Mouse (Mus musculus) MEL (cell line): ENCODE results near the gene Gk5. TPM values are rescaled to one million over a fixed set of nuclear protein-coding genes. Genes with fewer than 3 reads are reported as not detected.

Experiments
- DNase-seq: peaks from one replicate; pipeline ENCODE4 v3.0.0; 2011; ENCODE audit warnings: low read depth, low spot score
- H3K27ac ChIP-seq: 2 replicates; pipeline ENCODE4 v1.5.1; 2012; ENCODE audit warnings: low read depth, mild to moderate bottlenecking, control low read depth, low read length, moderate library complexity; ENCODE audit not compliant: control insufficient read depth
- H3K27me3 ChIP-seq, 2 experiments: fragments of 150-350 bp in 1 of 2; sonication (generic) in 1 of 2; 2 replicates each; pipeline ENCODE4 v1.6.1; 2012; ENCODE audit warnings: low read length in 2 of 2, mild to moderate bottlenecking in 2 of 2, improper control_type of control experiment in 1 of 2, moderate library complexity in 1 of 2; ENCODE audit not compliant: insufficient read depth in 2 of 2, control insufficient read depth in 1 of 2
- H3K36me3 ChIP-seq, 2 experiments: 2 replicates each; pipeline ENCODE4 v1.6.1; 2012 to 2014; ENCODE audit warnings: low read length in 2 of 2, improper control_type of control experiment in 1 of 2, inconsistent platforms in 1 of 2, mild to moderate bottlenecking in 1 of 2; ENCODE audit not compliant: insufficient read depth in 2 of 2, control insufficient read depth in 1 of 2
- H3K4me1 ChIP-seq, 2 experiments: fragments of 150-350 bp in 1 of 2; sonication (generic) in 1 of 2; 2 replicates each; pipeline ENCODE4 v1.6.1; 2012; ENCODE audit warnings: low read length in 2 of 2, improper control_type of control experiment in 1 of 2, mild to moderate bottlenecking in 1 of 2; ENCODE audit not compliant: insufficient read depth in 2 of 2, control insufficient read depth in 1 of 2
- H3K4me3 ChIP-seq, 2 experiments: fragments of 150-350 bp in 1 of 2; sonication (generic) in 1 of 2; 2 replicates each; pipeline ENCODE4 v1.5.1; 2012; ENCODE audit warnings: low read depth in 2 of 2, low read length in 2 of 2, mild to moderate bottlenecking in 2 of 2, moderate library complexity in 2 of 2, control low read depth in 1 of 2, improper control_type of control experiment in 1 of 2; ENCODE audit not compliant: control insufficient read depth in 1 of 2, insufficient read depth in 1 of 2
- H3K79me2 ChIP-seq: 2 replicates; pipeline ENCODE4 v1.6.1; 2012; ENCODE audit warnings: mild to moderate bottlenecking, low read length, moderate library complexity; ENCODE audit not compliant: control insufficient read depth, poor library complexity, insufficient read depth
- H3K9ac ChIP-seq: 2 replicates; pipeline ENCODE4 v1.6.1; 2012; ENCODE audit warnings: low read depth, mild to moderate bottlenecking, control low read depth, low read length, moderate library complexity; ENCODE audit not compliant: control insufficient read depth, poor library complexity, severe bottlenecking
- H3K9me3 ChIP-seq: fragments of 150-350 bp; sonication (generic); replicated peaks from 2 replicates; pipeline ENCODE4 v1.6.1; 2012; ENCODE audit warnings: mild to moderate bottlenecking, low read length, improper control_type of control experiment, moderate library complexity; ENCODE audit not compliant: insufficient read depth
- BHLHE40 ChIP-seq: IDR thresholded peaks from 2 replicates; pipeline ENCODE4 v1.6.1; 2012; ENCODE audit warnings: low read depth, mild to moderate bottlenecking, inconsistent platforms, low read length, improper control_type of control experiment, borderline replicate concordance
- CHD1 ChIP-seq: IDR thresholded peaks from 2 replicates; pipeline ENCODE4 v1.6.1; 2012; ENCODE audit warnings: low read depth, mild to moderate bottlenecking, inconsistent platforms, low read length, improper control_type of control experiment
- CHD2 ChIP-seq: IDR thresholded peaks from 2 replicates; pipeline ENCODE4 v1.6.1; 2011; ENCODE audit warnings: low read length, improper control_type of control experiment
- E2F4 ChIP-seq: IDR thresholded peaks from 2 replicates; pipeline ENCODE4 v1.6.1; 2011; ENCODE audit warnings: low read depth, low read length, improper control_type of control experiment, borderline replicate concordance
- GATA1 ChIP-seq: IDR thresholded peaks from 2 replicates; pipeline ENCODE4 v1.6.1; 2011; ENCODE audit warnings: low read depth, low read length, improper control_type of control experiment
- HCFC1 ChIP-seq: IDR thresholded peaks from 2 replicates; pipeline ENCODE4 v1.6.1; 2012; ENCODE audit warnings: low read depth, mild to moderate bottlenecking, inconsistent platforms, low read length, improper control_type of control experiment, moderate library complexity
- JUND ChIP-seq: IDR thresholded peaks from 2 replicates; pipeline ENCODE4 v1.6.1; 2011; ENCODE audit warnings: low read depth, mild to moderate bottlenecking, improper control_type of control experiment, low read length
- MAFK ChIP-seq: IDR thresholded peaks from 2 replicates; pipeline ENCODE4 v1.6.1; 2011; ENCODE audit warnings: low read depth, mild to moderate bottlenecking, low read length, improper control_type of control experiment, borderline replicate concordance
- MAX ChIP-seq: IDR thresholded peaks from 2 replicates; pipeline ENCODE4 v1.6.1; 2011; ENCODE audit warnings: low read length, improper control_type of control experiment
- MAZ ChIP-seq: IDR thresholded peaks from 2 replicates; pipeline ENCODE4 v1.6.1; 2012; ENCODE audit warnings: low read depth, mild to moderate bottlenecking, inconsistent platforms, low read length, improper control_type of control experiment
- MXI1 ChIP-seq: IDR thresholded peaks from 2 replicates; pipeline ENCODE4 v1.6.1; 2011; ENCODE audit warnings: mild to moderate bottlenecking, low read depth, low read length, improper control_type of control experiment
- MYC ChIP-seq: IDR thresholded peaks from 2 replicates; pipeline ENCODE4 v1.6.1; 2011; ENCODE audit warnings: low read depth, mild to moderate bottlenecking, low read length, improper control_type of control experiment, moderate library complexity
- NELFE ChIP-seq: IDR thresholded peaks from 2 replicates; pipeline ENCODE4 v1.6.1; 2011; ENCODE audit warnings: low read depth, low read length, improper control_type of control experiment
- POLR2A ChIP-seq, 2 experiments: IDR thresholded peaks; 2 replicates each; pipeline ENCODE4 v1.6.1; 2011 to 2012; ENCODE audit warnings: low read length in 2 of 2, mild to moderate bottlenecking in 2 of 2, control low read depth in 1 of 2, improper control_type of control experiment in 1 of 2, low read depth in 1 of 2, moderate library complexity in 1 of 2; ENCODE audit not compliant: control insufficient read depth in 1 of 2, insufficient read depth in 1 of 2, poor library complexity in 1 of 2
- SMC3 ChIP-seq: IDR thresholded peaks from 2 replicates; pipeline ENCODE4 v1.6.1; 2011; ENCODE audit warnings: low read depth, low read length, improper control_type of control experiment
- USF2 ChIP-seq, 2 experiments: IDR thresholded peaks; 2 replicates each; pipeline ENCODE4 v1.6.1; 2011 to 2012; ENCODE audit warnings: improper control_type of control experiment in 2 of 2, low read length in 2 of 2, borderline replicate concordance in 1 of 2, inconsistent platforms in 1 of 2, low read depth in 1 of 2, mild to moderate bottlenecking in 1 of 2; ENCODE audit not compliant: insufficient read depth in 1 of 2
- ZNF384 ChIP-seq: IDR thresholded peaks from 2 replicates; pipeline ENCODE4 v1.6.1; 2012; ENCODE audit warnings: low read depth, mild to moderate bottlenecking, inconsistent platforms, low read length, improper control_type of control experiment
- polyA plus RNA-seq, 2 experiments: library from polyadenylated mRNA; stranded (reverse) in 1 of 2; unstranded in 1 of 2; fragments of >175 nt in 1 of 2; fragments of >200 nt in 1 of 2; gene quantifications; 2 replicates each; pipeline versions ENCODE4 v1.2.1 to v1.2.4; 2012; ENCODE audit warnings: low replicate concordance in 2 of 2, low read depth in 1 of 2; ENCODE audit not compliant: insufficient read length in 2 of 2, insufficient read depth in 1 of 2, missing spikeins in 1 of 2
- total RNA-seq: library from RNA; depleted of rRNA; stranded (reverse); fragments of 300-350 nt; gene quantifications from 2 replicates; pipeline ENCODE4 v1.2.3, GENCODE M21; 2012

Gene Gk5
- total and polyA plus RNA-seq, 3 experiments = 4.0 to 6.2 TPM; not detected in 1

DNA sequence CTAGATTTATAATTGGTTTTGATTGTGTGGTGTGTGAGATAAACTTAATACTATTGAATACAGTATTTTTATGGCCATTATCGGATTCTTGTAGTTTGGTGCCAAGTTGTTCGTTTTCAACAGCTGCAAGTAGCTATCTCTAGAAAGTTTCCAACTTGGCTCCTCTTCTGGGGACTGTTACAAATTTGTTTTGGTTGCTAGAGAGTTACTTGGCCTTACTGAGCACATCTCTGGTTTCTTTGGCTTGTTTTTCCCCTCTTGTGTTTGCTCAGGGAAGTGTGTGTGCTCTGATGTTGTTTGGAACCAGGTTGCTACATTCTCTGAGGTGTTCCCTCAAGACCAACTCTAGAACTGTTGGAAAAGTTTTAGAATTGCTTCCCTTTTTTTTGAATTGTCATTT lies 104.1 kb downstream of the Gk5 start:
- no peaks in the 10 kb centered on the region for H3K9me3 ChIP-seq
- no peak overlapping the region for H3K4me3 ChIP-seq
- no peak overlapping the region for H3K9ac ChIP-seq
- no peaks in the 10 kb centered on the region for H3K27me3 ChIP-seq
- no peaks in the 10 kb centered on the region for H3K79me2 ChIP-seq
- peaks cover 0 to 3% of the 10 kb centered on the region in 2 experiments; a peak in 2 of 4 replicates for H3K4me1 ChIP-seq
- no peaks in the 10 kb centered on the region for H3K36me3 ChIP-seq
- no peak overlapping the region for H3K27ac ChIP-seq
- DNase-seq = no peak
- TF ChIP-seq MXI1 = no peak
- TF ChIP-seq GATA1 = no peak
- TF ChIP-seq BHLHE40 = no peak
- no peak for TF ChIP-seq JUND
- TF ChIP-seq POLR2A (IDR thresholded peaks at IDR 0.05; ENCODE audit: control insufficient read depth in 1 of 2, insufficient read depth in 1 of 2, low read depth in 1 of 2, low read length in 2 of 2, poor library complexity in 1 of 2) = no peak
- no peak for TF ChIP-seq MYC
- no peak for TF ChIP-seq MAX
- no peak for TF ChIP-seq SMC3

GRCm38 (mm10) chr9:96228285-96228684 lies 109.1 kb downstream of the Gk5 start:
- Histone ChIP-seq H3K36me3 (no peaks in the 10 kb centered on the region), H3K9me3 (no peaks in the 10 kb centered on the region), H3K9ac (no peak overlapping the region), H3K27me3 (no peaks in the 10 kb centered on the region), H3K4me1 (no peaks in the 10 kb centered on the region), H3K27ac (no peak overlapping the region), H3K79me2 (no peaks in the 10 kb centered on the region), H3K4me3 (no peak overlapping the region)
- TF ChIP-seq NELFE (no peak), MYC (no peak), E2F4 (no peak), MAZ (no peak), MAFK (no peak), CHD2 (no peak), USF2 (IDR thresholded peaks at IDR 0.05; ENCODE audit: borderline replicate concordance in 1 of 2, insufficient read depth in 1 of 2, low read depth in 1 of 2, low read length in 2 of 2) (no peak), POLR2A (IDR thresholded peaks at IDR 0.05; ENCODE audit: control insufficient read depth in 1 of 2, insufficient read depth in 1 of 2, low read depth in 1 of 2, low read length in 2 of 2, poor library complexity in 1 of 2) (no peak), MXI1 (no peak), ZNF384 (no peak), CHD1 (no peak), HCFC1 (no peak)
- DNase-seq = no peak
